Mouse (Mus musculus) C2C12 (cell line): Measurements from ENCODE around the gene Ccl2. TPM values are rescaled to one million over a fixed set of nuclear protein-coding genes. Genes with fewer than 3 reads are reported as not detected.

ENCODE experiments used
- H3K27me3 ChIP-seq: one replicate; pipeline ENCODE4 v1.6.1; 2011; ENCODE audit not compliant: control insufficient read depth, insufficient read depth, insufficient read length
- H3K36me3 ChIP-seq: one replicate; pipeline ENCODE4 v1.6.1; 2011; ENCODE audit not compliant: control insufficient read depth, insufficient read depth
- H3K4me3 ChIP-seq: one replicate; pipeline ENCODE4 v1.5.1; 2011; ENCODE audit warnings: mild to moderate bottlenecking, control low read depth; ENCODE audit not compliant: poor library complexity, insufficient read depth, severe bottlenecking
- H3K79me2 ChIP-seq: one replicate; pipeline ENCODE4 v1.6.1; 2011; ENCODE audit not compliant: control insufficient read depth, insufficient read depth
- H3K79me3 ChIP-seq: one replicate; pipeline ENCODE4 v1.6.1; 2011; ENCODE audit warnings: low read depth, control low read depth
- H3ac ChIP-seq: one replicate; pipeline ENCODE3; 2011; ENCODE audit warnings: low read depth; ENCODE audit not compliant: control insufficient read depth, insufficient read length
- CEBPB ChIP-seq: IDR thresholded peaks from one replicate; pipeline ENCODE4 v1.6.1; 2011; ENCODE audit warnings: low read depth, mild to moderate bottlenecking, control low read depth, moderate library complexity
- CTCF ChIP-seq: IDR thresholded peaks from one replicate; pipeline ENCODE4 v1.5.1; 2011; ENCODE audit not compliant: control insufficient read depth, insufficient read depth, insufficient read length
- FOSL1 ChIP-seq: IDR thresholded peaks from one replicate; pipeline ENCODE4 v1.8.0; 2011; ENCODE audit warnings: mild to moderate bottlenecking, low read length; ENCODE audit not compliant: poor library complexity, insufficient read depth, severe bottlenecking
- MAX ChIP-seq: IDR thresholded peaks from one replicate; pipeline ENCODE4 v1.6.1; 2011; ENCODE audit warnings: mild to moderate bottlenecking, control low read depth
- MYOD1 ChIP-seq: IDR thresholded peaks from one replicate; pipeline ENCODE4 v1.6.1; 2011; ENCODE audit warnings: low read depth; ENCODE audit not compliant: control insufficient read depth, insufficient read length
- MYOG ChIP-seq: IDR thresholded peaks from one replicate; pipeline ENCODE4 v1.6.1; 2011; ENCODE audit not compliant: control insufficient read depth, insufficient read length; ENCODE audit errors: extremely low read depth
- USF1 ChIP-seq: IDR thresholded peaks from one replicate; pipeline ENCODE4 v1.6.1; 2011; ENCODE audit warnings: low read depth, mild to moderate bottlenecking, control low read depth, moderate library complexity
- polyA plus RNA-seq: library from polyadenylated mRNA; unstranded; fragments of >200 nt; fragmentation: generic; extraction: Trizol; gene quantifications from one replicate; pipeline ENCODE4 v1.2.1, GENCODE M21; 2012; ENCODE audit warnings: missing spikeins

Ccl2 gene
- polyA plus RNA-seq, 1 experiment: 31.4 TPM

DNA sequence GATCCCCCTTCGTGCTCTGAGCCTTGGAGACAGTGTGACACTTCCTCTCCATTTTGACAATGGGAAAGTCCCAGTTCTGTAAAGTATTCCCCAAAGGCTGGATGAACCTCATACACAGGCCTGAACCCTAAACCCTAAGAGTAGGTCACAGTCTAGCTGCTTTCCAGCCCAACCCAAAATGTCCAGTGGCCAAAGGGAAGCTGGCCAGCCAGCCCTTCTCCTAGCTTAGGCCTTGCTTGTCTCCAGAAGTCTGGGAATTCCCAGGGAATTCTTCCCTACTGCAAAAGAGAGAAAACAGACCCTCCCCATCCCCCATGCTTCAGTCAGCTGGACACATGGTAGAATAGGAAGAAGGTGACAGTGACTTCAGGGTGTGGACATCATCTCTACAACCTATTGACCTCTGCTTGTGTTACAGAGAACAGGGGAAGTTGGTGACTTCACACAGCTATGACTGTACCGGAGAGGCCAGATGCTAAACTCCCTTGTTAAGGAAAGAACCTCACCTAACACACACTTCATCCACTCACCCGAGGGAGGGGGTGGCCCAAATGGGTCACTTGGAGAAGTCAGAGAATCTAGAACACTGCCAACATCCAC lies 19.1 kb upstream of the Ccl2 start:
- H3K27me3 ChIP-seq: no peaks in the 10 kb centered on the region
- no peak overlapping the region for H3ac ChIP-seq
- no peaks in the 10 kb centered on the region for H3K79me3 ChIP-seq
- TF ChIP-seq MYOG (no peak), MAX (no peak), USF1 (no peak), CTCF (no peak), FOSL1 (no peak), MYOD1 (no peak), CEBPB (no peak)
- no peaks in the 10 kb centered on the region for H3K79me2 ChIP-seq
- H3K36me3 ChIP-seq: no peaks in the 10 kb centered on the region
- no peak overlapping the region for H3K4me3 ChIP-seq

- Histone ChIP-seq H3ac (no peak overlapping the region), H3K4me3 (no peak overlapping the region), H3K27me3 (no peaks in the 10 kb centered on the region), H3K36me3 (no peaks in the 10 kb centered on the region), H3K79me2 (no peaks in the 10 kb centered on the region), H3K79me3 (no peaks in the 10 kb centered on the region)
- TF ChIP-seq MYOG (no peak), FOSL1 (peak; percentile 57), CTCF (no peak), MYOD1 (no peak), USF1 (no peak), CEBPB (no peak), MAX (peak; percentile 56)
These were observed 16.0 kb upstream of the Ccl2 start for GRCm38 (mm10) chr11:82019389-82019788.

- Histone ChIP-seq H3K4me3 (no peak overlapping the region), H3K27me3 (no peaks in the 10 kb centered on the region), H3K36me3 (no peaks in the 10 kb centered on the region), H3K79me3 (no peaks in the 10 kb centered on the region), H3ac (no peak overlapping the region), H3K79me2 (no peaks in the 10 kb centered on the region)
- TF ChIP-seq CTCF (no peak), FOSL1 (no peak), MYOG (no peak), CEBPB (no peak), MAX (no peak), MYOD1 (peak; percentile 31), USF1 (no peak)
These were observed 15.6 kb upstream of the Ccl2 start for GRCm38 (mm10) chr11:82019793-82020192.

GRCm38 (mm10) chr11:82021406-82021805 lies 14.0 kb upstream of the Ccl2 start:
- no peak overlapping the region for H3ac ChIP-seq
- no peaks in the 10 kb centered on the region for H3K79me2 ChIP-seq
- H3K79me3 ChIP-seq: no peaks in the 10 kb centered on the region
- H3K4me3 ChIP-seq: no peak overlapping the region
- TF ChIP-seq FOSL1: no peak
- no peak for TF ChIP-seq CEBPB
- no peaks in the 10 kb centered on the region for H3K36me3 ChIP-seq
- no peaks in the 10 kb centered on the region for H3K27me3 ChIP-seq

DNA sequence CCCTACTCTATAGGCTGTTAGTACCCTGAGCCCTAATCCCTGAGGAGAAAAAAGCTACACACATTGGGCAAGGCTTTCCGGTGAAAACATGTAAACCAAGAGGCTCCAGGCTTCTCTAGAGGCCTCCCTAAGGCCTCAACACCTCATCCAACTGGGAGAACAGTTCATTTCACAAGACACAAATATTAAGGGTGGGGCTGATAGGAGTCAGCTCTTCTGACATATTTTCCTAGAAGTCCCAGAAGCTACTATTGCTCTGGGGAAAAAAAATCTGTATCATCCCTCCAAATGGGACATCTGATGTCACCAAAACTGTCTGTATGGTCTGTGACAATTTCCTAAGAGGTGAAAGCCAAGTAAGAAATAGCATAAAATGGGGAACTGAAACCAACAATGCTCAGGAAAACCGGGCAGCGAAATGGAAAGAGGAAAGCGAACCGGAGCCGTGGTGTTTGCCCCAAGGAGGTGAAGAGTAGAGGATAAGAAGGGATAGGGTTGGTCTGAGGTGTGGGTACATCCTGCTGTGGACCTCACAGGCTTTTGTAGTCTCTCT lies 12.8 kb upstream of the Ccl2 start:
- H3K27me3 ChIP-seq: no peaks in the 10 kb centered on the region
- H3ac ChIP-seq: no peak overlapping the region
- H3K79me2 ChIP-seq: no peaks in the 10 kb centered on the region
- no peaks in the 10 kb centered on the region for H3K36me3 ChIP-seq
- no peak overlapping the region for H3K4me3 ChIP-seq
- TF ChIP-seq MYOD1 (no peak), MAX (no peak), CEBPB (no peak), MYOG (no peak), USF1 (no peak), FOSL1 (no peak), CTCF (no peak)
- H3K79me3 ChIP-seq: no peaks in the 10 kb centered on the region

DNA sequence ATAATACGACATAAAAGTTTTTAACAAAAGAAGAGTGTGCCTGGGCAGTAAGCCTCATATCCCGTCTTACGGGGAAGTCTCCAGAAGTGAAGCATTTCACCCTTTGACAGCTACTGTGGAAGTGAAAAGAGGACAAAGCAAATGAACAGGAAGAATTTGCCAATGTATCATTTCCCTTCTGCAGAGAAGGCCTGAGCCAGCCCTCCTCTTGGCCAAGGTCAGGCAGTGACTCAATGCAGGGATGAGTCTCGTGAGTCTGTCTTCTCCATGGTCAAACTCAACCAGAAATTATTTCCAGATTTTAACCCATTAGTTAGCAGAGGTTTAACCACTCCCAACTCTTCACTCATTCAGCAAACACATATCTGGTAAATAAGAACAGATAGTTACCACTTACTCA lies 11.6 kb upstream of the Ccl2 start:
- no peaks in the 10 kb centered on the region for H3K79me3 ChIP-seq
- no peak overlapping the region for H3K4me3 ChIP-seq
- no peak for TF ChIP-seq USF1
- no peak for TF ChIP-seq MYOG
- no peak for TF ChIP-seq MYOD1
- no peak for TF ChIP-seq FOSL1
- TF ChIP-seq CTCF: no peak
- no peak for TF ChIP-seq MAX
- no peak for TF ChIP-seq CEBPB
- H3K36me3 ChIP-seq: no peaks in the 10 kb centered on the region
- H3ac ChIP-seq: no peak overlapping the region
- H3K27me3 ChIP-seq: no peaks in the 10 kb centered on the region
- H3K79me2 ChIP-seq: no peaks in the 10 kb centered on the region
